Mouse (Mus musculus): ENCODE data around the gene Atf1. TPM values are rescaled to one million over a fixed set of nuclear protein-coding genes. Genes with fewer than 3 reads are reported as not detected.
"Not testable (repeated sequence)": the region's sequence is repeated elsewhere in the genome, so short reads cannot be mapped to it uniquely, and the experiment has no call there.

Atf1 gene
- polyA plus RNA-seq, 1 experiment: 45.7 TPM

- TF ChIP-seq CTCF (IDR thresholded peaks at IDR 0.05; ENCODE audit: insufficient read depth, low read length) (no peak), POLR2A (IDR thresholded peaks at IDR 0.05; ENCODE audit: borderline replicate concordance, extremely low read depth, low read depth, low read length) (no peak)
- no peaks in the 10 kb centered on the region for H3K4me1 ChIP-seq (ENCODE audit: control insufficient read depth, insufficient read depth, low read length)
- no peak for DNase-seq
- 39% methylated on average over 9 of the region's 9 CpGs for WGBS
- no peak overlapping the region for H3K4me3 ChIP-seq (replicated peaks; ENCODE audit: extremely low read depth, low read depth, low read length)
Measured at GRCm38 (mm10) chr15:100269776-100270175, 42.2 kb downstream of the Atf1 start.

- 56% methylated on average over 7 of the region's 7 CpGs for WGBS
- not testable (repeated sequence) for H3K4me1 ChIP-seq (ENCODE audit: control insufficient read depth, insufficient read depth, low read length); H3K4me3 ChIP-seq (replicated peaks; ENCODE audit: extremely low read depth, low read depth, low read length); DNase-seq
Measured at GRCm38 (mm10) chr15:100270609-100271008, 43.0 kb downstream of the Atf1 start.

DNA sequence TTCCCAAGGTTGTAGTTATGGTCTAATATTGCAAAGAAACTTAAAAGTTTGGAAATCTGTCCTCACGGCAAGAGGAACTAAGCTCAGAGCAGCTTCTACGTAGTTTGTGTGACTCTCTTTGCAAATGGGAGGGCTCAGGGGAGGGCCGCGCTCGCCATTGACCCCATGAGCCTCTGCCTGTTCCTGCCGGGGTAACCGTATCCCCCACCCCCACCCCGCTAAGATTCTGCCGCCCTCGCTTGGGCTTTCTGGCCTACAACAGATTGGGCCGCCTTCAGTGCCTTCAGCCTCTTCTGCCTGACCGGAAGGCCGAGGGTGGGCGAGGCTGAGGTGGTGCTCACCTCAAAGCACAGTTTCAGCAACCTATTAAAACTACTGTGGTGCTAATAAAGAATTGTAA lies 43.8 kb downstream of the Atf1 start:
- 78% methylated on average over 14 of the region's 14 CpGs for WGBS
- no peaks in the 10 kb centered on the region; the same call in 1 of the 2 replicates for H3K4me1 ChIP-seq (ENCODE audit: control insufficient read depth, insufficient read depth, low read length)
- no peak overlapping the region for H3K4me3 ChIP-seq (replicated peaks; ENCODE audit: extremely low read depth, low read depth, low read length)
- no peak for DNase-seq
- no peak for TF ChIP-seq CTCF (IDR thresholded peaks at IDR 0.05; ENCODE audit: insufficient read depth, low read length)
- no peak for TF ChIP-seq POLR2A (IDR thresholded peaks at IDR 0.05; ENCODE audit: borderline replicate concordance, extremely low read depth, low read depth, low read length)

GRCm38 (mm10) chr15:100273791-100274308 lies 46.2 kb downstream of the Atf1 start:
- not testable (repeated sequence) for H3K4me1 ChIP-seq (ENCODE audit: control insufficient read depth, insufficient read depth, low read length); H3K4me3 ChIP-seq (replicated peaks; ENCODE audit: extremely low read depth, low read depth, low read length); DNase-seq
- WGBS: 94% methylated on average over 4 of the region's 4 CpGs

DNA sequence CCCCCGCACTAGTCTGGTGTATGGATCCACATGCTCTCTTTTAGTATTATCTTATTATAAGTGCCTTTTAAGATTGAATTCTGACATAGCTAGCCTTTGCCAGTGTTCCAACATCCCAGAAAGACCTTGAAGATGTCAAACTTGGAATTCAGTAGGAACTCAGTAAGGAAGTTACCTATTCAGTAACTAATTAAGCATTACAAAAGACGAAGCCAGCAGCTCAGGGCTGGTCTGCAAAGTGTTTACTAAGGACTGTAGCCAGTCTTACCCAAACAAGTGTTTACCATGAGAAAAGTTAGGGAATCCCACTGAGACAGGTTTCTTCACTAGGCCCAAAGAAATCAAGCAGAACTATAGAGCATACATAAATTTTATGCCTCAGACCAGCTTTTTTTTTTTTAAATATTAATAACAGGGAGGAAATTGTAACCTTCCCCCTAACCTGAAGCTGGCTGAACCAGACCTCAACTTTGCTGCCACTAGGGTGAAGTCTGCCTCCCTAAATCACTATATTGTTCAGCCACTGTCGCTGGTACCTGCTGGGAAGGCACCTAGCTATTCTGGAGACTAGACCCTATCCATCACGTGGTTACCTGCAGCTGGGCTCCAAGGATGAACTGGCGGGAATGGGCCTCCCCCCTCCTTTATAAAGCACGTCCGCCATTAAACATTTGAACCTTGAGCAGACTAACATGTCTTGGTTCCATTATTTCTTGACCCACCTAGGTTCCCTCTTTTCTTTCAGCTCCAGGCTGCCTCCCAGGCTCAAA lies 47.4 kb downstream of the Atf1 start:
- TF ChIP-seq POLR2A (IDR thresholded peaks at IDR 0.05; ENCODE audit: borderline replicate concordance, extremely low read depth, low read depth, low read length): no peak
- TF ChIP-seq CTCF (IDR thresholded peaks at IDR 0.05; ENCODE audit: insufficient read depth, low read length): no peak
- no peak for DNase-seq
- Histone ChIP-seq H3K4me3 (replicated peaks; ENCODE audit: extremely low read depth, low read depth, low read length) (no peak overlapping the region), H3K4me1 (ENCODE audit: control insufficient read depth, insufficient read depth, low read length) (no peaks in the 10 kb centered on the region; the same call in 1 of the 2 replicates)
- 81% methylated on average over 7 of the region's 7 CpGs for WGBS

DNA sequence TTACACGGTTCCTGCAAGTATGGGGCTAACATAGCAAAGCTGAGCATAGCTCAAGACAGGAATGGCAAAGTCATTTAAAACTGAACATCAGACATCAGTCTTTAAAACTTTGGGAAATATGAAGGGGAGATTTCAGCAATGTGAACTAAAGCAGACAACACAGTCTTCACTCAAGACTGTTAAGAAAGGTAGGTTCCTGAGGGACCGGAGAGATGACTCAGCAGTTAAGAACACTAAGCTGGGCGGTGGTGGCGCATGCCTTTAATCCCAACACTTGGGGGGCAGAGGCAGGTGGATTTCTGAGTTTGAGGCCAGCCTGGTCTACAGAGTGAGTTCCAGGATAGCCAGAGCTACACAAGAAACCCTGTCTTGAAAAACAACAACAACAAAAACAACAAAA lies 48.8 kb downstream of the Atf1 start:
- no peaks in the 10 kb centered on the region; the same call in 1 of the 2 replicates for H3K4me1 ChIP-seq (ENCODE audit: control insufficient read depth, insufficient read depth, low read length)
- no peak for TF ChIP-seq POLR2A (IDR thresholded peaks at IDR 0.05; ENCODE audit: borderline replicate concordance, extremely low read depth, low read depth, low read length)
- no peak for TF ChIP-seq CTCF (IDR thresholded peaks at IDR 0.05; ENCODE audit: insufficient read depth, low read length)
- 92% methylated on average over 4 of the region's 4 CpGs for WGBS
- H3K4me3 ChIP-seq (replicated peaks; ENCODE audit: extremely low read depth, low read depth, low read length): no peak overlapping the region
- no peak for DNase-seq

DNA sequence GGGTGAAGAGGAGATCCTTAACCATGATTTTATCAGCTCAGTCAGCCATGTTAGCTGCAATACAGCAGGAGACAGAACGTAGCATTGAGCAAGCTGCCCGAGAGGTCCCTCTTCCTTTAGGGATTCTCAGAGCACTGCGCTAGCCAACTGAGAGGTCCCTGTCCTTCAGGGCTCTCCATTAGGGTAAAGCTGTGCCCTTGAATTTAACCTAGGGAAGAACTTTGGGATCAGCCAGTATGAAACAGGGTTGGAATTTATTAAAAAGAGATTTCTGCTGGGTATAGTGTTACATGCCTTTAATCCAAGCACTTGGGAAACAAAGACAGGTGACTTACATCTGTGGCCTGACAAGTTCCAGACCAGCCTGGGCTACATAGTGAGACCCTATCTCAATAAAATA lies 50.0 kb downstream of the Atf1 start:
- WGBS: 91% methylated on average over 3 of the region's 3 CpGs
- TF ChIP-seq CTCF (IDR thresholded peaks at IDR 0.05; ENCODE audit: insufficient read depth, low read length) (no peak), POLR2A (IDR thresholded peaks at IDR 0.05; ENCODE audit: borderline replicate concordance, extremely low read depth, low read depth, low read length) (no peak)
- DNase-seq: no peak
- H3K4me1 ChIP-seq (ENCODE audit: control insufficient read depth, insufficient read depth, low read length): no peaks in the 10 kb centered on the region; the same call in 1 of the 2 replicates
- H3K4me3 ChIP-seq (replicated peaks; ENCODE audit: extremely low read depth, low read depth, low read length): no peak overlapping the region

DNA sequence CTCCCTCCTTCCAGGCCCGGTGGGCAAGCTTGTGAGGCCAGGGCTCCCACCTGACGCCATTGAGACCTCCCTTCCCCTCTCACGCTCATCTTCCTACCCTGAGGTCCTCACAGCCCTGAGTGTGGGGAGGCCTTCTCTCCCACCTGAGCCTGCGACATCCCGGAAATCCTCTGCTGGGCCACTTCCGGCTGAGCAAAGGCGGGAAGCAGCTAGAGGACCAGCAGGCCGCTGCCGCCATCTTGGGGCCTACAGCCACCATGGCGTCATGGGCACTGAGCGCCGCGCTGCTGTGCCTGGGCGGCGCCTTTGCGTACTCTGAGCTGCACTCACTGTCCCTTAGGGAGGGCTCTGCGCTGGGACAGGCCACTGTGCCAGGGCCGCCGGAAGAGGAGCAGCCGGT lies 53.0 kb downstream of the Atf1 start, which contains the start of gene Tmprss12:
Gene Tmprss12 (plus strand): TSS at position 212 of the 400 bp plus-strand sequence.
- no peak for DNase-seq
- no peak for TF ChIP-seq POLR2A (IDR thresholded peaks at IDR 0.05; ENCODE audit: borderline replicate concordance, extremely low read depth, low read depth, low read length)
- TF ChIP-seq CTCF (IDR thresholded peaks at IDR 0.05; ENCODE audit: insufficient read depth, low read length): no peak
- Histone ChIP-seq H3K4me1 (ENCODE audit: control insufficient read depth, insufficient read depth, low read length) (no peaks in the 10 kb centered on the region), H3K4me3 (replicated peaks; ENCODE audit: extremely low read depth, low read depth, low read length) (no peak within 1 kb of the TSS)
- WGBS: 96% methylated on average over 20 of the region's 20 CpGs

DNA sequence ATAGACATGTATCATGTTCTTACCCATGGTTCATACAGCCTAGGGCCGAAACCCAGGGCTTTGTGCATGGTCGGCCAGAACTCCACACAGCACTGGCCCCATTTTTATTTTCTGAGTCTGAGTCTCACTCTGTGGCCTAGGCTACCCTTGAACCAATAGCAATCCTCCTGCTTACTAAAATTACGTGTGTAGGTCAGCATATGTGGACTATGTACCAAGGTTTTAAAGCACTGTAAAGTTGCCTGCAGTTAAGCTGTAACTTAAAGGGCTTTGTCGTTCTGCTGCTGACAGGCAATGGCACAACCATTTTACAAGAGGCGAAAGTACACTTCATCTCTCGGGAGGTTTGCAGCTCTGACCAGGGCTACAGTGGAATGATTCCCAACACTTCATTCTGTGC lies 61.4 kb downstream of the Atf1 start:
- DNase-seq: no peak
- H3K4me3 ChIP-seq (replicated peaks; ENCODE audit: extremely low read depth, low read depth, low read length): no peak overlapping the region
- H3K4me1 ChIP-seq (ENCODE audit: control insufficient read depth, insufficient read depth, low read length): no peaks in the 10 kb centered on the region
- WGBS: 94% methylated on average over 6 of the region's 6 CpGs
- TF ChIP-seq POLR2A (IDR thresholded peaks at IDR 0.05; ENCODE audit: borderline replicate concordance, extremely low read depth, low read depth, low read length) (no peak), CTCF (IDR thresholded peaks at IDR 0.05; ENCODE audit: insufficient read depth, low read length) (no peak)

- Histone ChIP-seq H3K4me1 (ENCODE audit: control insufficient read depth, insufficient read depth, low read length) (no peaks in the 10 kb centered on the region), H3K4me3 (replicated peaks; ENCODE audit: extremely low read depth, low read depth, low read length) (no peak overlapping the region)
- TF ChIP-seq CTCF (IDR thresholded peaks at IDR 0.05; ENCODE audit: insufficient read depth, low read length) (no peak), POLR2A (IDR thresholded peaks at IDR 0.05; ENCODE audit: borderline replicate concordance, extremely low read depth, low read depth, low read length) (no peak)
- DNase-seq: no peak
- WGBS: 72% methylated on average over 5 of the region's 5 CpGs
Measured at GRCm38 (mm10) chr15:100290858-100291257, 63.2 kb downstream of the Atf1 start.

All from lung, adult 2 months (tissue).